Mouse (Mus musculus): ENCODE results near the gene A630001G21Rik.

Gene A630001G21Rik

GRCm38 (mm10) chr1:85732581-85732980 is 45.9 kb downstream of the A630001G21Rik start:
- no peak for DNase-seq

GRCm38 (mm10) chr1:85730471-85730870 is 48.0 kb downstream of the A630001G21Rik start:
- no peak for DNase-seq

GRCm38 (mm10) chr1:85720220-85720893 is 58.1 kb downstream of the A630001G21Rik start:
- no peak for DNase-seq

- DNase-seq, result no peak
Measured at GRCm38 (mm10) chr1:85719049-85719448, 59.4 kb downstream of the A630001G21Rik start.

- DNase-seq, result no peak
Measured at GRCm38 (mm10) chr1:85716447-85717027, 61.9 kb downstream of the A630001G21Rik start.

GRCm38 (mm10) chr1:85714501-85714900 is 63.9 kb downstream of the A630001G21Rik start:
- DNase-seq, result no peak

- DNase-seq, result no peak
Measured at GRCm38 (mm10) chr1:85706754-85707153, 71.7 kb downstream of the A630001G21Rik start.

- DNase-seq, result no peak
Measured at GRCm38 (mm10) chr1:85705552-85705951, 72.9 kb downstream of the A630001G21Rik start.

- peak; percentile 12 for DNase-seq
Measured at GRCm38 (mm10) chr1:85703245-85704186, 74.9 kb downstream of the A630001G21Rik start.

- DNase-seq, result no peak
Measured at GRCm38 (mm10) chr1:85702531-85702930, 75.9 kb downstream of the A630001G21Rik start.

- DNase-seq, result no peak
Measured at GRCm38 (mm10) chr1:85697721-85698493, 80.5 kb downstream of the A630001G21Rik start.

- no peak for DNase-seq
Measured at GRCm38 (mm10) chr1:85695646-85696045, 82.8 kb downstream of the A630001G21Rik start.

GRCm38 (mm10) chr1:85693280-85693679 is 85.2 kb downstream of the A630001G21Rik start:
- no peak for DNase-seq

GRCm38 (mm10) chr1:85692281-85692680 is 86.2 kb downstream of the A630001G21Rik start:
- DNase-seq, result no peak

GRCm38 (mm10) chr1:85690544-85690943 is 87.9 kb downstream of the A630001G21Rik start:
- DNase-seq, result no peak

- no peak for DNase-seq
Measured at GRCm38 (mm10) chr1:85687346-85687745, 91.1 kb downstream of the A630001G21Rik start.

- DNase-seq, result no peak
Measured at GRCm38 (mm10) chr1:85686666-85687065, 91.8 kb downstream of the A630001G21Rik start.

- no peak for DNase-seq
Measured at GRCm38 (mm10) chr1:85680226-85680625, 98.2 kb downstream of the A630001G21Rik start.

Data from cerebellum, adult 11 months (tissue).